Mouse (Mus musculus): ENCODE data around the gene Mrps17. TPM values are rescaled to one million over a fixed set of nuclear protein-coding genes. Genes with fewer than 3 reads are reported as not detected.

The Mrps17 gene
- polyA plus RNA-seq, 1 experiment: 76.4 TPM

DNA sequence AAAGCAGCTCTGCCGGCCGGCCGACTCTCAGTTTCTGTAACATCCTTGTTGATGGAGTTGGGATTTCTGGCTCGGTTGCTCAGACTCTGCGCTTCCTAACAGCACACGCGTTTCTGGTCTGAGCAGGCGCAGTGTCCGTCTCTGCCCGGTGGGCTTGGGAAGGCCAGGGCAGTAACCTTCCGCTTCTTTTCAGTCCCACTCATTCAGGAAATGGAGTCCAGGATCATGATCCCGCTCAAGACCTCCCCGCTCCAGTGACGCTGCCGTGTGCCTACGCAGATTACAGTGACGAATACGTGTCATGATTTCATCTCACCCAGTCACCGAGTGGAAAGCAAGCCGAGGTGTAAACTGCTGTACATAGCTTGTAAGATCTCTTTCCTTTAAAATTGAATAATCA lies 41.6 kb downstream of the Mrps17 start:
- H3K9ac ChIP-seq (ENCODE audit: low read depth, poor library complexity, severe bottlenecking): 0 out of 2 replicates have a peak overlapping the region, but pooled peaks have one; percentile 1
- H3K4me1 ChIP-seq (ENCODE audit: control insufficient read depth, insufficient read depth, low read length): peaks cover 2% of the 10 kb centered on the region
- TF ChIP-seq EP300 (IDR thresholded peaks at IDR 0.05; ENCODE audit: insufficient read depth, low read depth, low read length): no peak
- TF ChIP-seq CTCF (IDR thresholded peaks at IDR 0.05; ENCODE audit: low read depth, low read length): no peak
- TF ChIP-seq POLR2A (IDR thresholded peaks at IDR 0.05; ENCODE audit: insufficient read depth, low read length): no peak
- H3K9me3 ChIP-seq (replicated peaks; ENCODE audit: control insufficient read depth, insufficient read depth, low read length, poor library complexity, severe bottlenecking): no peaks in the 10 kb centered on the region
- peak overlapping the region; percentile 36 for H3K4me3 ChIP-seq (ENCODE audit: low read depth, low read length)
- H3K27ac ChIP-seq (ENCODE audit: insufficient read depth, low read length): peak overlapping the region; percentile 8; the same call in 1 of the 2 replicates
- H3K36me3 ChIP-seq (ENCODE audit: control insufficient read depth, insufficient read depth, low read length, poor library complexity, severe bottlenecking): no peaks in the 10 kb centered on the region
- no peaks in the 10 kb centered on the region for H3K27me3 ChIP-seq (ENCODE audit: control insufficient read depth, insufficient read depth, low read length, poor library complexity, severe bottlenecking)

DNA sequence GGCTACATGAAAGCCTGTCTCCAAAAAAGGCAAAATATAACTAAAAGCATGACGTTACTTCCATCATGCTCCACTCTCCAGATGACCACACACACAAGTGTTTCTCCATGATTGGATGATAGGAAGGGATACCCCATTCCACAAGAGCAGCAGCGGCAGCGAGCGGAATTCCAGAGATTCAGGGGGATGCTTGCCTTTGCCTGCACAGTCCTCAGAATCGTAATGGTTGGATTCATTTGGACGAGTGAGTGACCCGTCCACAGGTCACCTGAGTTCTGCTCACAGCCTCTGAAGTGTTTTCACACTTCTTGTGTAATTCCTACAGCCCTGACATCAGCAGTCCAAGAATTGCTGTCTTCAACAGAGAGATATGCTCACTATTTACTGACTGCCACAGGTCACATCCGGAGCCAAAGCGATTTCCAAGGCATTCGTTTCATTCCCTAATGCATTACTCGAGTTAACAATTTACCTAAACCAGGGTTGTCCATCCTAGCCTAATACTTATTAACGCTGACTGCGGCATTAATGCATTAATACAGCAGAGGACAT lies 44.7 kb downstream of the Mrps17 start:
- no peak overlapping the region for H3K9ac ChIP-seq (ENCODE audit: low read depth, poor library complexity, severe bottlenecking)
- H3K36me3 ChIP-seq (ENCODE audit: control insufficient read depth, insufficient read depth, low read length, poor library complexity, severe bottlenecking): no peaks in the 10 kb centered on the region
- no peak overlapping the region for H3K27ac ChIP-seq (ENCODE audit: insufficient read depth, low read length)
- no peak overlapping the region for H3K4me3 ChIP-seq (ENCODE audit: low read depth, low read length)
- no peaks in the 10 kb centered on the region for H3K9me3 ChIP-seq (replicated peaks; ENCODE audit: control insufficient read depth, insufficient read depth, low read length, poor library complexity, severe bottlenecking)
- no peak for TF ChIP-seq POLR2A (IDR thresholded peaks at IDR 0.05; ENCODE audit: insufficient read depth, low read length)
- TF ChIP-seq EP300 (IDR thresholded peaks at IDR 0.05; ENCODE audit: insufficient read depth, low read depth, low read length): no peak
- no peak for TF ChIP-seq CTCF (IDR thresholded peaks at IDR 0.05; ENCODE audit: low read depth, low read length)
- no peaks in the 10 kb centered on the region for H3K27me3 ChIP-seq (ENCODE audit: control insufficient read depth, insufficient read depth, low read length, poor library complexity, severe bottlenecking)
- peaks cover 2% of the 10 kb centered on the region for H3K4me1 ChIP-seq (ENCODE audit: control insufficient read depth, insufficient read depth, low read length)

DNA sequence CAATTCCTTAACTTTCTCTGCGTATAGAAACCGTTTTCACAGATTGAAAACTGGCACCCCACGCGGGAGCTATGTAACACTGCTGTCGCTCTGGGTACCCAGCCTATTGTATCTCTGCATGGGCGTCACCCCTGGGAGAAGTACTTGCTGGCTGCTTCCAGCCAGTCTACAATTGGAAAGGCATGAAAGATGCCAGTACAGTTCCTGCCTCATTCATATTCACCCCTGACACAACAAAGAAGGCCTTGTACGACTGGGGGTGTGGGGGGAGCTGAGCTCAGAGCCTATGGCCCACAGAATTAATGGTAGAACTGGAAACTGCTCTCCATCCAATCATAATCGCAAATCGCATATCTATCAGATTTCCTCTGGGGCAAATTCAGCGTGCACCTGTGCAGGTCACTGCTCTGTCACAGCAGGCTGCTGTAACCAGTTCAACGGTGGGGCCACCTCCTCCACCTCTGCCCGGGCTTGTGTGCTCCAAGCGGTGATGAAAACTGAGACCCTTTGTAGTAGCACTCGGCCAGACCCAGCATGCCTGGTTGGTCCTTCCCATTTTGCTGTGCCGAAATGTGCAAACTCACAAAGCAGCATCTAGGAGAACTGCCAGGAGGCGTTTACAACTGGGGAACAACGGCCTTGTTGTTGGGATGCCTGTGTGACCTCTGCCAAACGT lies 46.7 kb downstream of the Mrps17 start:
- TF ChIP-seq POLR2A (IDR thresholded peaks at IDR 0.05; ENCODE audit: insufficient read depth, low read length) (no peak), EP300 (IDR thresholded peaks at IDR 0.05; ENCODE audit: insufficient read depth, low read depth, low read length) (peak; percentile 55)
- Histone ChIP-seq H3K9me3 (replicated peaks; ENCODE audit: control insufficient read depth, insufficient read depth, low read length, poor library complexity, severe bottlenecking) (no peaks in the 10 kb centered on the region), H3K27me3 (ENCODE audit: control insufficient read depth, insufficient read depth, low read length, poor library complexity, severe bottlenecking) (no peaks in the 10 kb centered on the region), H3K27ac (ENCODE audit: insufficient read depth, low read length) (peak overlapping the region; percentile 66), H3K9ac (ENCODE audit: low read depth, poor library complexity, severe bottlenecking) (peak overlapping the region; percentile 2; the same call in 1 of the 2 replicates), H3K36me3 (ENCODE audit: control insufficient read depth, insufficient read depth, low read length, poor library complexity, severe bottlenecking) (no peaks in the 10 kb centered on the region), H3K4me3 (ENCODE audit: low read depth, low read length) (peak overlapping the region; percentile 19), H3K4me1 (ENCODE audit: control insufficient read depth, insufficient read depth, low read length) (peaks cover 2% of the 10 kb centered on the region)

DNA sequence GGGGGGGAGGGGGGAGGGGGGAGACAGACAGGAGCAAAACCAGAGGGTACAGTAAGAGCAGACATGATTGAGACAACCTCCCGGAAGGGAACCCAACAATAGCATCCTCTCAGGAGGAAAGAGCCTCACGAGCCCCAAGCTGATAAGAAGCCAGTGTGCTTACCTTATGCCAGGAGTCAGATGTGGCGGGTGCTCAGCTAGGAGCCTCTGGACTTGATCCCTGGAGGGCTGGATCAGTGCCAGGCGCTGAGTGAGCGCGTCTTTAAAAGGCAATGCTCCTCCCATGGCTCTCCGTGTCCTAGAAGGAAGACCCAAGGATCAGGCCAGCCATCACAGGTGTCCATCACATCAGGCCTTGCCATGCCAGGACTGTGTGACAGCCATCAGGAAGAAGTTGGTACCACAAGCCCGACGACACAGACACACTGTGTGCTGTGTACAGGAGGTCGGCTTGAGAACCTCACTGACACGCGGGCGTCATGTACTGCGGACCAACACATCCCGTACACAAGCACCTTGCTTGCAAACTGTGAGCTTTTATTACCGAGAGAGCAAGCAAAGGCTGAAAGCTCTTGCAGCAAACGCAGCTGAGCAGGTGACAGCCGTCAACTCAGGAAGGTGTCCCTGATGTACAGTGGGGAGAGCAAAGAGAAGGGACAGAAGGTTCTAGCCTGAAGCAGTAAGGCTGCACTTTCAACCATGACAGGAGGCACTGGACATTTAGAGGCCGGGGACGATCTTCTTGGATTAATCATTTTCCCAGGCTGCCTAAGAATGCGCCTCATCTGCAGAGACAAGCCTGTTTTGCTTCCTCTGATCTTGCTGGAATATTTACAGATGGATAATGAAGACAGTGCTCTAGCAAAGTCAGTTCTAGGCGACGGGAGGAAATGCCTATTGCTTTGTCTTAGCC lies 55.4 kb downstream of the Mrps17 start:
- Histone ChIP-seq H3K36me3 (ENCODE audit: control insufficient read depth, insufficient read depth, low read length, poor library complexity, severe bottlenecking) (peaks cover 1% of the 10 kb centered on the region; the same call in 1 of the 2 replicates), H3K4me3 (ENCODE audit: low read depth, low read length) (no peak overlapping the region), H3K9me3 (replicated peaks; ENCODE audit: control insufficient read depth, insufficient read depth, low read length, poor library complexity, severe bottlenecking) (no peaks in the 10 kb centered on the region), H3K27me3 (ENCODE audit: control insufficient read depth, insufficient read depth, low read length, poor library complexity, severe bottlenecking) (no peaks in the 10 kb centered on the region), H3K27ac (ENCODE audit: insufficient read depth, low read length) (no peak overlapping the region), H3K9ac (ENCODE audit: low read depth, poor library complexity, severe bottlenecking) (no peak overlapping the region), H3K4me1 (ENCODE audit: control insufficient read depth, insufficient read depth, low read length) (no peaks in the 10 kb centered on the region)
- TF ChIP-seq POLR2A (IDR thresholded peaks at IDR 0.05; ENCODE audit: insufficient read depth, low read length) (no peak), CTCF (IDR thresholded peaks at IDR 0.05; ENCODE audit: low read depth, low read length) (no peak), EP300 (IDR thresholded peaks at IDR 0.05; ENCODE audit: insufficient read depth, low read depth, low read length) (no peak)

Other genes starting within 250 kb of the Mrps17 start
- gene Sfswap, start 214.3 kb upstream of the Mrps17 start, polyA plus RNA-seq (2011; ENCODE audit: insufficient read depth, insufficient read length, low read depth, missing spikeins): 67.0 and 72.7 TPM in 2 replicates
- 5.9 and 6.9 TPM in 2 replicates for gene Mmp17, start 131.3 kb upstream of the Mrps17 start, polyA plus RNA-seq (2011; ENCODE audit: insufficient read depth, insufficient read length, low read depth, missing spikeins)
- gene Zfp11, start 45.4 kb upstream of the Mrps17 start, polyA plus RNA-seq (2011; ENCODE audit: insufficient read depth, insufficient read length, low read depth, missing spikeins): 4.1 TPM in 2 replicates
- not detected in 2 replicates for gene Sept14, start 7.0 kb upstream of the Mrps17 start, polyA plus RNA-seq (2011; ENCODE audit: insufficient read depth, insufficient read length, low read depth, missing spikeins)
- 34.9 and 38.0 TPM in 2 replicates for gene Nipsnap2, start 9.6 kb downstream of the Mrps17 start, polyA plus RNA-seq (2011; ENCODE audit: insufficient read depth, insufficient read length, low read depth, missing spikeins)
- gene Psph, start 72.0 kb downstream of the Mrps17 start, polyA plus RNA-seq (2011; ENCODE audit: insufficient read depth, insufficient read length, low read depth, missing spikeins): 28.7 and 31.4 TPM in 2 replicates
- gene Sumf2, start 131.5 kb downstream of the Mrps17 start, polyA plus RNA-seq (2011; ENCODE audit: insufficient read depth, insufficient read length, low read depth, missing spikeins): 58.6 and 61.0 TPM in 2 replicates
- gene Chchd2, start 172.0 kb downstream of the Mrps17 start, polyA plus RNA-seq (2011; ENCODE audit: insufficient read depth, insufficient read length, low read depth, missing spikeins): 337 and 340 TPM in 2 replicates
- 12.9 and 13.1 TPM in 2 replicates for gene Zbed5, start 180.2 kb downstream of the Mrps17 start, polyA plus RNA-seq (2011; ENCODE audit: insufficient read depth, insufficient read length, low read depth, missing spikeins)
- 5.4 and 6.1 TPM in 2 replicates for gene Phkg1, start 183.1 kb downstream of the Mrps17 start, polyA plus RNA-seq (2011; ENCODE audit: insufficient read depth, insufficient read length, low read depth, missing spikeins)
- 1.3 and 4.3 TPM in 2 replicates for gene Nupr1l, start 193.0 kb downstream of the Mrps17 start, polyA plus RNA-seq (2011; ENCODE audit: insufficient read depth, insufficient read length, low read depth, missing spikeins)
- gene Vkorc1l1, start 226.5 kb downstream of the Mrps17 start, polyA plus RNA-seq (2011; ENCODE audit: insufficient read depth, insufficient read length, low read depth, missing spikeins): 72.6 and 73.3 TPM in 2 replicates